Mouse (Mus musculus) hindbrain, embryonic 11.5 days (tissue): ENCODE results near the gene Aldh1l1. TPM values are rescaled to one million over a fixed set of nuclear protein-coding genes. Genes with fewer than 3 reads are reported as not detected.
A peak's percentile ranks its signal among the peaks of the same experiment; 100 is the strongest.

Experiments
- ATAC-seq: fragments of 200-750 bp; cut with Nextera tagmentation; 2 replicates; pipeline ENCODE4 v1.8.0; 2017; ENCODE audit warnings: mild to moderate bottlenecking, moderate TSS enrichment, moderate library complexity; ENCODE audit not compliant: low FRiP score
- DNase-seq: peaks from one replicate; pipeline ENCODE4 v3.0.0-alpha.2; 2015; ENCODE audit warnings: low spot score
- H3K27ac ChIP-seq: fragments of 300-500 bp; sonication (generic); 2 replicates; pipeline ENCODE4 v1.5.1; 2014; ENCODE audit warnings: mild to moderate bottlenecking, low read depth, low read length
- H3K27me3 ChIP-seq: fragments of 300-500 bp; sonication (generic); 2 replicates; pipeline ENCODE4 v1.6.1; 2014; ENCODE audit warnings: mild to moderate bottlenecking, low read length, moderate library complexity, mixed read lengths; ENCODE audit not compliant: control insufficient read depth, insufficient read depth
- H3K36me3 ChIP-seq: fragments of 300-500 bp; sonication (generic); 2 replicates; pipeline ENCODE4 v1.6.1; 2014; ENCODE audit warnings: mild to moderate bottlenecking, low read length, moderate library complexity, mixed read lengths; ENCODE audit not compliant: control insufficient read depth, insufficient read depth
- H3K4me1 ChIP-seq: fragments of 300-500 bp; sonication (generic); replicated peaks from 2 replicates; pipeline ENCODE4 v1.6.1; 2014; ENCODE audit warnings: low read length, mixed read lengths; ENCODE audit not compliant: control insufficient read depth, insufficient read depth
- H3K4me2 ChIP-seq: fragments of 300-500 bp; sonication (generic); replicated peaks from 2 replicates; pipeline ENCODE4 v1.6.1; 2014; ENCODE audit warnings: mild to moderate bottlenecking, low read depth, low read length
- H3K4me3 ChIP-seq: fragments of 300-500 bp; sonication (generic); 2 replicates; pipeline ENCODE4 v1.5.1; 2014; ENCODE audit warnings: low read depth, low read length
- H3K9ac ChIP-seq: fragments of 300-500 bp; sonication (generic); 2 replicates; pipeline ENCODE4 v1.6.1; 2014; ENCODE audit warnings: low read depth, low read length
- H3K9me3 ChIP-seq: fragments of 300-500 bp; sonication (generic); 2 replicates; pipeline ENCODE4 v1.6.1; 2016; ENCODE audit warnings: low read length; ENCODE audit not compliant: control insufficient read depth
- WGBS: fragments of 180-500 bp; shearing (Covaris S2); extraction: QIAGEN DNeasy Blood & Tissue Kit; methylation state at CpG from one replicate; pipeline ENCODE4 v1.1.7; 2014; 5-methylcytosine and 5-hydroxymethylcytosine counted together
- polyA plus RNA-seq: library from polyadenylated mRNA; unstranded; fragments of >200 nt; fragmentation: Nextera tagmentation; extraction: Ambion mirVana; gene quantifications from 2 replicates; pipeline ENCODE4 v1.2.1, GENCODE M21; 2014

Gene Aldh1l1
- polyA plus RNA-seq, 1 experiment from 2014 or later, result 2.2 TPM

- Histone ChIP-seq H3K9me3 (no peaks in the 10 kb centered on the region), H3K36me3 (no peaks in the 10 kb centered on the region), H3K27me3 (no peaks in the 10 kb centered on the region), H3K4me3 (no peak overlapping the region), H3K4me1 (no peaks in the 10 kb centered on the region), H3K4me2 (no peak overlapping the region), H3K9ac (no peak overlapping the region), H3K27ac (no peak overlapping the region)
- ATAC-seq (no peak), DNase-seq (no peak)
- 73% methylated on average over 3 of the region's 3 CpGs for WGBS
Observed at GRCm38 (mm10) chr6:90567928-90568327, 81.7 kb downstream of the Aldh1l1 start.

GRCm38 (mm10) chr6:90568721-90569120 lies 82.5 kb downstream of the Aldh1l1 start:
- DNase-seq (no peak), ATAC-seq (no peak)
- H3K36me3 ChIP-seq, result no peaks in the 10 kb centered on the region
- no peak overlapping the region for H3K4me3 ChIP-seq
- H3K9ac ChIP-seq, result no peak overlapping the region
- H3K27me3 ChIP-seq, result no peaks in the 10 kb centered on the region
- WGBS, result 89% methylated on average over 4 of the region's 4 CpGs
- H3K4me2 ChIP-seq, result no peak overlapping the region
- H3K9me3 ChIP-seq, result no peaks in the 10 kb centered on the region
- H3K4me1 ChIP-seq, result no peaks in the 10 kb centered on the region
- no peak overlapping the region for H3K27ac ChIP-seq

DNA sequence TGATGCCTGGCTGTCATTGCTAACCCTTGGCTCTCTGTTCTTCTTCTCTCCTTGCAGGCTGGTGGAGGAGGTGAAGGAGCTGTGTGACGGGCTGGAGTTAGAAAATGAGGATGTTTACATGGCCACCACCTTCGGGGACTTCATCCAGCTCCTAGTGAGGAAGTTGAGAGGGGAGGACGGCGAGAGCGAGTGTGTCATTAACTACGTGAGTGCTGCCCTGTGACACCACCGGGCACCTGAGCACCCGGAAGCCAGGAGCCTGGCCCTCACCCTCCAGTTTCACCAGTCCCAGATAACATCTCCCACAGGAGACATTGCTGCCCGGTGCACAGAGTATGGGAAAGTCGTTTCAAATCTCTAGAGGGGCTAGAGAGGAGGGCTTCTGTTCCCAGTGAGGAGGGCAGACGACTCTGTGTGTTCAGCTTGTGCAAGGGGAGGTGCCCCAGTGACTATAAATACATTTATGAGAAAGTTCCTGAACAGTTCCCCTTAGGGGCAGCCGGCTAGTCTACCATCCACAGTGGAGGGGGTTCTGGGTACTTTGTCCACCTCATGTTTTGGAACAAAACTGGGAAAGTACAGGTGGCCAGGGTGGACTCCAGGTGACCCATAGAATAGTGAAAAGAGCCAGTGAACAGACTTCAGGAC lies 83.6 kb downstream of the Aldh1l1 start:
- DNase-seq (no peak), ATAC-seq (no peak)
- no peak overlapping the region for H3K9ac ChIP-seq
- H3K4me1 ChIP-seq, result no peaks in the 10 kb centered on the region
- H3K4me3 ChIP-seq, result no peak overlapping the region
- no peaks in the 10 kb centered on the region for H3K9me3 ChIP-seq
- WGBS, result 82% methylated on average over 12 of the region's 12 CpGs
- no peaks in the 10 kb centered on the region for H3K36me3 ChIP-seq
- H3K27ac ChIP-seq, result no peak overlapping the region
- no peaks in the 10 kb centered on the region for H3K27me3 ChIP-seq
- H3K4me2 ChIP-seq, result no peak overlapping the region

GRCm38 (mm10) chr6:90570392-90570791 lies 84.2 kb downstream of the Aldh1l1 start:
- H3K9me3 ChIP-seq, result no peaks in the 10 kb centered on the region
- ATAC-seq, result no peak
- H3K36me3 ChIP-seq, result no peaks in the 10 kb centered on the region
- H3K4me1 ChIP-seq, result no peaks in the 10 kb centered on the region
- WGBS, result 91% methylated on average over 8 of the region's 8 CpGs
- DNase-seq, result no peak
- no peak overlapping the region for H3K9ac ChIP-seq
- no peak overlapping the region for H3K27ac ChIP-seq
- H3K4me2 ChIP-seq, result no peak overlapping the region
- H3K27me3 ChIP-seq, result no peaks in the 10 kb centered on the region
- H3K4me3 ChIP-seq, result no peak overlapping the region

DNA sequence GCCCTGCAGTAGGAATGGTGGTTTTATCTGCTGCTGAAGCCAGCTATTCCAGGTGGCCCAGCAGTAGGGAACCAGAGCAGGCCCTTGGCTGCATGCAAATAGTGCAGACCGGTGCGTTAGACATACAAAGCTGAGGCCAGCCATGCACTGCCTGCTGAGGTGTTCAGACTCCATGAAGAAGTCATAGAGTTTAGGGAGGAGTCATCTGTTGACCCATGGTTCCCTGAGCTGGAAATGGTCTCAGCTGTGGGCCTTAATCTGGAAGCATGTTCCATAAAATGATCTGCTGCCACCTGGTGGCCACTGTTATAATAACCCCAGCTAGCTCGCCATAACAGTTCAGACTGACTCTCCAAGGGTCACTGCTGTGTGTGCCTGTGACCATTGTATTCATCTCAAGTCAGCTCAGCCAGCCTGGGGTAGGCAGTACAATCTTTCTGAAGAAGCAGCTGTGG lies 89.1 kb downstream of the Aldh1l1 start:
- DNase-seq, result peak; percentile 91
- Histone ChIP-seq H3K4me1 (no peaks in the 10 kb centered on the region), H3K4me3 (no peak overlapping the region), H3K27me3 (no peaks in the 10 kb centered on the region), H3K4me2 (no peak overlapping the region), H3K36me3 (no peaks in the 10 kb centered on the region), H3K9ac (no peak overlapping the region), H3K9me3 (no peaks in the 10 kb centered on the region), H3K27ac (no peak overlapping the region)
- peak; percentile 74 for ATAC-seq
- 35% methylated on average over 3 of the region's 3 CpGs for WGBS

- Histone ChIP-seq H3K4me1 (no peaks in the 10 kb centered on the region), H3K4me3 (no peak overlapping the region), H3K36me3 (no peaks in the 10 kb centered on the region), H3K9me3 (no peaks in the 10 kb centered on the region), H3K4me2 (no peak overlapping the region), H3K9ac (no peak overlapping the region), H3K27ac (no peak overlapping the region), H3K27me3 (no peaks in the 10 kb centered on the region)
- WGBS, result 66% methylated on average over 3 of the region's 3 CpGs
- ATAC-seq, result no peak
- DNase-seq, result no peak
Observed at GRCm38 (mm10) chr6:90578174-90578573, 91.9 kb downstream of the Aldh1l1 start.

DNA sequence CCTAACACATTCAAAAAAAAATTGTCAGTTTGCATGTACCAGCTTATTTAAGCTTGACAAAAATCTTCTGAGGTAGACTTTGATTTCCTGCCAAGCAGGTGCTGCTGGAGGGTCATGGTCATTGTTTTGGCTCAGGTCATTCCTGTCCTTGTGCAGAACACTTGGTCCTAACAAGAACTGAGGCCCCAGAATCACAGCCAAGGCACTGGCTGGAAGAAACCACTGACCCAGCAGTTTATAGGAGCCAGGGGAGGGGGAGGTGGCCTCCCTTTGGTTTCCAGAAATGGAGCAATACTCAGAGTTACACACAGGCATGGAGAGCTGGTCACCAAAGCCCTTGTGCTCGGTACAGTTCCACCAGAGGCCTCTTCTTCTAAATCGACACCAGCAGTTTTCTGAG lies 96.1 kb downstream of the Aldh1l1 start:
- no peak overlapping the region for H3K9ac ChIP-seq
- H3K27me3 ChIP-seq, result no peaks in the 10 kb centered on the region
- ATAC-seq (no peak), DNase-seq (no peak)
- H3K4me2 ChIP-seq, result no peak overlapping the region
- H3K4me3 ChIP-seq, result no peak overlapping the region
- H3K4me1 ChIP-seq, result no peaks in the 10 kb centered on the region
- no peak overlapping the region for H3K27ac ChIP-seq
- H3K36me3 ChIP-seq, result no peaks in the 10 kb centered on the region
- WGBS, result 84% methylated on average over 2 of the region's 2 CpGs
- no peaks in the 10 kb centered on the region for H3K9me3 ChIP-seq

DNA sequence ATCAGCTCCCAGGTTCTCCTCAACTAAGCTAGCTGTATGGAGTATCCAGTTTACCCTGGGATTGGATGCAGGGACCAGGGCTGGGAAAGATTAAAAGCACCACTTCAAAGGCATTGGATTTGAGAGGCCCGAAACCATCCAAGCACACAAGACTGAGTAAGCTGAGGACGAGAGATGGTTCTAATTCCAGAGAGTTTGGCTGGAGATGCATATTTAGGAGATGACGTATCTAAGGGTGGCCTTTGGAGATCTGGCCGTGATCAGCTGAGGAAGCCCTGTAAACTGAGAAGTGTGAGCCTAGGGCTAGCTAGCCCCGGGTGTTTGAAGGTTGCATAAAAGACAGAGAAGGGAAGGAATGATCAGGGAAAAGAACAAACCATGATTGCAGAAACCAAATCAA lies 101.9 kb downstream of the Aldh1l1 start:
- Histone ChIP-seq H3K4me3 (no peak overlapping the region), H3K4me1 (no peaks in the 10 kb centered on the region), H3K9ac (no peak overlapping the region), H3K27ac (no peak overlapping the region), H3K9me3 (no peaks in the 10 kb centered on the region), H3K36me3 (no peaks in the 10 kb centered on the region), H3K27me3 (no peaks in the 10 kb centered on the region), H3K4me2 (no peak overlapping the region)
- ATAC-seq (no peak), DNase-seq (no peak)
- 63% methylated on average over 5 of the region's 5 CpGs for WGBS

DNA sequence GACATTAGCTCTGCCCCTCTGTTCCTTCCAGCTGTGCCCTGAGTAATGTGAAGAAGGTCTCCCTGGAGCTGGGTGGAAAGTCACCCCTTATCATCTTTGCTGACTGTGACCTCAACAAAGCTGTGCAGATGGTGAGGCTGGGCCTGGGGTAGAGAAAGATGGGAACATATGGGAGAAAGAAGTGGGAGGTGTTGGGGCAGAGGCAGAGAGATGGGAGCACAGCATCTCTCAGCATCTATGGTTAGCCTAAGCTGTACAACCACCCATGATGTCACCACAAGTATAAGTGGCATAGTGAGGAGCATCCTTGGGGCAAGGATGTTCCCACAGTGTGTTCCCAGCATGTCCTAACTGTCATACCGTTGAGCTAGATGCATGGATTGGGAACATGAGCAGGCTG lies 104.5 kb downstream of the Aldh1l1 start:
- no peaks in the 10 kb centered on the region for H3K4me1 ChIP-seq
- no peak overlapping the region for H3K9ac ChIP-seq
- H3K27me3 ChIP-seq, result no peaks in the 10 kb centered on the region
- no peak for ATAC-seq
- WGBS, result 100% methylated on average over 1 of the region's 1 CpGs
- H3K9me3 ChIP-seq, result no peaks in the 10 kb centered on the region
- DNase-seq, result no peak
- no peak overlapping the region for H3K4me3 ChIP-seq
- H3K27ac ChIP-seq, result no peak overlapping the region
- H3K36me3 ChIP-seq, result no peaks in the 10 kb centered on the region
- no peak overlapping the region for H3K4me2 ChIP-seq
